Mouse (Mus musculus) erythroblast, embryonic 14.5 days (primary cell): Measurements from ENCODE around the gene Gm5475.

Experiments
- GATA1 ChIP-seq: IDR thresholded peaks from 2 replicates; pipeline ENCODE4 v1.6.1; 2012; ENCODE audit warnings: low read length, inconsistent platforms, mixed read lengths
- TAL1 ChIP-seq: IDR thresholded peaks from 3 replicates; pipeline ENCODE4 v1.6.1; 2012; ENCODE audit warnings: low read length, inconsistent platforms, mixed read lengths

- TF ChIP-seq TAL1 (no peak), GATA1 (no peak)
Observed at GRCm38 (mm10) chr15:100428296-100428905, 6.5 kb downstream of the Gm5475 start.
